In the genomic region with DNA sequence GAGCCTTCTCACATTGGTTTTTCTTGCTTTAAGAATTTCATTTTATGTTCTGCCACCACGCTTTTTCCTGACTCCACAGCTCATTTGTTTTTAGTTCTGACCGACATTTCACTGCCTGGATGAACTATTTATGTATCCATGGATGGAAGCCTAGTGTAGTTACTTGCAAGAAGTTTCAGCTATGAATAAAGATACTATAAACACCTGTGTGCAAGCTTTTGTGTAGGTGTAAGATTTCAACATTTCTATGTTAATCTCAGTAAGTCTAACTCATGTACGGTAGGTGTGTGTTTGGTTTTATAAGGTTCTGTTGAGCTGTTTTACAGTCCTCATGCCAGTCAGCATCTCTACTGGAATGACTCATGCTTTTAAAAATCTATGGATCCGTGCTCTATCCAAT, we compare ENCODE assay signal across 25 mouse cellular contexts.
DNase-seq lines count a peak whose midpoint lies in the region; ATAC-seq lines count a peak whose summit lies in the region.
"Had no signal": no experiment of that assay in that cellular context is flagged by ENCODE, and none has a peak within 500 bp of the region (broad histone marks: within the 10 kb centered on the region; RNA-seq: fewer than 3 reads in every experiment).

No protein-coding gene starts in this region.

- H3K4me2 ChIP-seq in forebrain, embryonic 14.5 days (ENCODE audit: low read length) = no peak overlapping the region
- H3K4me2 ChIP-seq: forebrain, embryonic 13.5 days; heart, embryonic 12.5 days; heart, embryonic 15.5 days; hindbrain, embryonic 13.5 days had no signal

- 94% methylated on average over 4 of the region's 4 CpGs for WGBS in forebrain, embryonic 14.5 days

- no peak for DNase-seq in frontal cortex, postnatal 14 days (ENCODE audit: low spot score in 2 of 2)
- peak; percentile 7 to 38 for DNase-seq in left cerebral cortex, adult 9 months (ENCODE audit: low spot score in 2 of 2)
- DNase-seq in left cerebral cortex, adult 8-10 months (ENCODE audit: low spot score in 2 of 2) = no peak
- peak; percentile 3 to 11 for DNase-seq in right cerebral cortex, adult 2 months (ENCODE audit: low spot score in 2 of 2)
- DNase-seq in right cerebral cortex, postnatal 4 days = no peak
- no peak for DNase-seq in forebrain, embryonic 14.5 days (ENCODE audit: low spot score)
- DNase-seq: adrenal gland, adult 8-10 months; adrenal gland, postnatal 25 days; cerebellum, adult 18-20 months; cerebellum, adult 9-10 months; cerebellum, postnatal 14 days; forebrain, postnatal 0 days; gastrocnemius, postnatal 25 days; heart, adult 18-20 months; heart, postnatal 10 days; heart, postnatal 36 days had no signal

- H3K36me3 ChIP-seq in forebrain, embryonic 14.5 days (ENCODE audit: control insufficient read depth, insufficient read depth, low read length) = no peaks in the 10 kb centered on the region
- H3K36me3 ChIP-seq: forebrain, embryonic 10.5 days; heart, embryonic 12.5 days; heart, embryonic 15.5 days; hindbrain, embryonic 10.5 days; hindbrain, embryonic 13.5 days had no signal

- ATAC-seq in frontal cortex, adult (ENCODE audit: low TSS enrichment) = peak; percentile 96
- no peak for ATAC-seq in forebrain, embryonic 14.5 days
- ATAC-seq: activated CD4-positive, CD25-positive, alpha-beta regulatory T cell, adult 4 months; forebrain, embryonic 13.5 days; forebrain, postnatal 0 days; hindbrain, embryonic 16.5 days had no signal

- no peak overlapping the region for H3K9ac ChIP-seq in forebrain, embryonic 14.5 days (ENCODE audit: low read length)
- H3K9ac ChIP-seq: forebrain, embryonic 13.5 days; forebrain, postnatal 0 days; heart, embryonic 12.5 days; heart, embryonic 15.5 days; hindbrain, embryonic 13.5 days had no signal

- H3K27me3 ChIP-seq in forebrain, embryonic 14.5 days (replicated peaks; ENCODE audit: control insufficient read depth, insufficient read depth, low read length) = no peaks in the 10 kb centered on the region
- H3K27me3 ChIP-seq: forebrain, embryonic 13.5 days; heart, embryonic 12.5 days; heart, embryonic 15.5 days; hindbrain, embryonic 13.5 days had no signal

- H3K4me3 ChIP-seq in forebrain, embryonic 14.5 days (ENCODE audit: low read depth, low read length) = no peak overlapping the region
- H3K4me3 ChIP-seq: forebrain, embryonic 10.5 days; forebrain, embryonic 13.5 days; heart, embryonic 12.5 days; heart, embryonic 15.5 days; hindbrain, embryonic 10.5 days; hindbrain, embryonic 13.5 days had no signal

- H3K27ac ChIP-seq in forebrain, embryonic 14.5 days (ENCODE audit: low read depth, low read length) = no peak overlapping the region
- H3K27ac ChIP-seq: forebrain, embryonic 10.5 days; forebrain, embryonic 13.5 days; heart, embryonic 15.5 days; hindbrain, embryonic 10.5 days; hindbrain, embryonic 13.5 days had no signal

- no peaks in the 10 kb centered on the region for H3K9me3 ChIP-seq in forebrain, embryonic 14.5 days (replicated peaks; ENCODE audit: control insufficient read depth, low read length)
- H3K9me3 ChIP-seq: forebrain, embryonic 10.5 days; forebrain, embryonic 13.5 days; heart, embryonic 12.5 days; heart, embryonic 15.5 days; hindbrain, embryonic 10.5 days; hindbrain, embryonic 13.5 days had no signal

- H3K4me1 ChIP-seq in forebrain, embryonic 14.5 days (ENCODE audit: control insufficient read depth, insufficient read depth, low read length) = no peaks in the 10 kb centered on the region
- H3K4me1 ChIP-seq: forebrain, embryonic 10.5 days; forebrain, embryonic 13.5 days; heart, embryonic 12.5 days; heart, embryonic 15.5 days; hindbrain, embryonic 10.5 days; hindbrain, embryonic 13.5 days had no signal

Comparison
In these comparisons a context has a peak if more than half of its experiments do, and no peak if none do; other contexts are left out.
1. DNase-seq: peak in left cerebral cortex, adult 9 months (2 of 2) and right cerebral cortex, adult 2 months (2 of 2); none in frontal cortex, postnatal 14 days (0 of 2), left cerebral cortex, adult 8-10 months (0 of 2), right cerebral cortex, postnatal 4 days (single experiment) and forebrain, embryonic 14.5 days (single experiment).